Mouse (Mus musculus): Measurements from ENCODE around the gene Gm10024.

GRCm38 (mm10) chr10:77753448-77753847 is 42.2 kb downstream of the Gm10024 start:
- TF ChIP-seq CTCF (IDR thresholded peaks at IDR 0.05; ENCODE audit: control insufficient read depth, insufficient read depth, low read length) (no peak), POLR2A (IDR thresholded peaks at IDR 0.05; ENCODE audit: borderline replicate concordance, control insufficient read depth, low read depth, low read length) (no peak)
